Mouse (Mus musculus) brain, embryonic 14.5 days (tissue): ENCODE results near the gene Ocln. TPM values are rescaled to one million over a fixed set of nuclear protein-coding genes. Genes with fewer than 3 reads are reported as not detected.

ENCODE experiments used
- DNase-seq: peaks from one replicate; pipeline ENCODE4 v3.0.0-alpha.2; 2011; ENCODE audit warnings: low read depth
- CTCF ChIP-seq: fragments of 200-500 bp; IDR thresholded peaks from 2 replicates; pipeline ENCODE4 v1.5.1; 2012; ENCODE audit warnings: inconsistent platforms, mild to moderate bottlenecking, moderate library complexity, borderline replicate concordance; ENCODE audit not compliant: insufficient read depth, insufficient read length; ENCODE audit errors: extremely low read depth
- POLR2A ChIP-seq: fragments of 200-500 bp; IDR thresholded peaks from 2 replicates; pipeline ENCODE4 v1.6.1; 2012; ENCODE audit warnings: mild to moderate bottlenecking, inconsistent platforms, borderline replicate concordance; ENCODE audit not compliant: poor library complexity, insufficient read depth, insufficient read length, severe bottlenecking; ENCODE audit errors: extremely low read depth
- polyA plus RNA-seq: library from polyadenylated mRNA; depleted of rRNA; stranded (reverse); fragments of >200 nt; gene quantifications from 2 replicates; pipeline ENCODE4 v1.2.3, GENCODE M21; 2012

Gene Ocln
- polyA plus RNA-seq, 1 experiment = 4.1 TPM

DNA sequence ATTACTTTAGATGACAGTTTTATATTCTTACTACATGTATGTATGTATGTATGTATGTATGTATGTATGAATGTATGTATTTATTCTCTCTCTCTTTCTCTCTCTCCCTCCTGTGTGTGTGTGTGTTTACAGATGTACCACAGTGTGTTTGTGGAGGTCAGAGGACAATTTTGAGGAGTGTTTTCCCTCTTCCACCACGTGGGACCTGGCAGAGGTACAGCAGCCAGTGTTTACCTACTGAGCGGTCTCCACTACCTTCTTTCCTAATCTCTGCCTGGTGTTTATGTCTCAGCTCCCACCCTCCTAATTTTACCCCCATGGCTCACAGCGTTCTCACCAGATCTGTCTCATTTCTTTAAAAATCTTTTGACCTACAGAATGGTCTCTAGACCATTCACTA lies 26.7 kb upstream of the Ocln start:
- no peak for DNase-seq
- TF ChIP-seq CTCF = no peak

GRCm38 (mm10) chr13:100575950-100576349 lies 23.4 kb upstream of the Ocln start:
- TF ChIP-seq CTCF (no peak), POLR2A (no peak)
- no peak for DNase-seq

- TF ChIP-seq POLR2A = no peak
- TF ChIP-seq CTCF = no peak
- no peak for DNase-seq
Measured at GRCm38 (mm10) chr13:100570713-100571112, 18.2 kb upstream of the Ocln start.

- no peak for TF ChIP-seq CTCF
- TF ChIP-seq POLR2A = no peak
- no peak for DNase-seq
Measured at GRCm38 (mm10) chr13:100568359-100568758, 15.8 kb upstream of the Ocln start.

GRCm38 (mm10) chr13:100559449-100559848 lies 6.9 kb upstream of the Ocln start:
- TF ChIP-seq POLR2A (no peak), CTCF (no peak)
- DNase-seq = no peak

GRCm38 (mm10) chr13:100557011-100557410 lies 4.5 kb upstream of the Ocln start:
- DNase-seq = no peak
- TF ChIP-seq POLR2A = no peak
- TF ChIP-seq CTCF = no peak

DNA sequence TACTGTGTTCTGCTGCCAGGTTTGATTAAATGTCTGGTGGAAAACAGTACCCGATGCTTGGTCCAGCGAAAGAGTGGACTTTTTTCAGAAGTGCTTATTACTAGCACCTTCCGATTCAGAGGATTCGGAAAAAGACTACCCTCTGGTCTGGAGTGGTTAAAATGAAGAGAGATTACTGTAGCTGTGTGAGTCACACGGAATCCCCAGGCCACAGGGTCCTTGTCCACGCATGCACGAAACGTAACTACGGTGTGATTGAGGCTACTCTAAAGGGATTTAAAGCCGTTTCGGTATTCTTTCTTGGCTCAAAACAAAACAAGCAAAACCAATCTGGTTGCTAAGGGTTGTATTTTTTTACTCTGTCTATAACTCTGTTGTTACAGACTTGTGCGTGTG lies 522 bp upstream of the Ocln start:
- TF ChIP-seq CTCF = no peak
- TF ChIP-seq POLR2A = no peak
- DNase-seq = peak; percentile 8

DNA sequence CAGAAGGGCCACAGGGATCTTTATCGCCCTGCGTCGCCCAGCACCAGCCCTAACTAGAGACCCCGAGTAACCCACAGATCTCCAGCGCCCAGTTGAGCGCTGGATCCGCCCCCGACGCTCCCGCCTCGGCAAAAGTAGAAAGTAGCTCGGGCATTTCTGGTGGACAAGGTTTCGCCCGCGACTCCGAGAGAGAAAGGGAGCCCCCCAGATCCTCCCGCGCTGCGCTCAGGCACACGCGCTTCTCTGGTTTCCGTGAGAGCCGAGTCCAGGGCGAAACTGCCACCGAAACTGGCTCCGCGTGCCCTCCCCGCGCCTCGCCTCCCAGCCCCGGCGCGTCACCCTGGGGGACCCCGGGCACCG lies 529 bp downstream of the Ocln start:
- DNase-seq = peak; percentile 25

DNA sequence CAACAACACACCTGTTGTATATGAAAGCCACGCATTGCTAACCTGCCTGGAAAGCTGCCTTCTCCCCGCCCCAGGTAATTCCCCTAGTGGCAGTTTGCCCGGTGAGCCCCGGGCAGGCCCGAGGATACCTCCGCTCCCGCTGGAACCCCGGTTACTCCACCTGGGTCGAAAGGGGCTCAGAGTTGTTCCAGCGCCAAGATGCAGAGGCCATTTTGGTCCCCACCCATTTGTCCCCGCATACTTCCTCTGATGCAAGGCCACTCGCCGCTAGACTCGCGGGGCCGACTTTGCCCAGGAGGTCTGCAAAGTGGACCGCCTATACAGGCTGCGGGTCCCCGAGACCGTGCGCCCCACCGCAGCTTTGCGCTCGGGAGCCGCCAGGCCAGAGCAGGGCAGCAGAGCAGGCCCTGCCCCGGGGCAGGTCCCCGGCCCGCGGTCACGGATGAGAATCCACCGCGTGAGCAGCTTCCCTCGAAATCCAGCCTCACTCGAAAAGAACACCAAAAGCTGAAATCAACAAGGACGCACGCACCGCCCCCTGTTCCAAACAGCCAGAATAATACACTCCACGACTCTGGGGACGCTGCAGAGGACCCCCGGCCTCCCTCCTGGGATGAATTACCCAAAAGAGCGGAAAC lies 1.0 kb downstream of the Ocln start:
- peak; percentile 4 for DNase-seq
- TF ChIP-seq CTCF (no peak), POLR2A (no peak)

More for the DNA sequence above, 529 bp downstream of the Ocln start:
- TF ChIP-seq POLR2A (no peak), CTCF (no peak)

DNA sequence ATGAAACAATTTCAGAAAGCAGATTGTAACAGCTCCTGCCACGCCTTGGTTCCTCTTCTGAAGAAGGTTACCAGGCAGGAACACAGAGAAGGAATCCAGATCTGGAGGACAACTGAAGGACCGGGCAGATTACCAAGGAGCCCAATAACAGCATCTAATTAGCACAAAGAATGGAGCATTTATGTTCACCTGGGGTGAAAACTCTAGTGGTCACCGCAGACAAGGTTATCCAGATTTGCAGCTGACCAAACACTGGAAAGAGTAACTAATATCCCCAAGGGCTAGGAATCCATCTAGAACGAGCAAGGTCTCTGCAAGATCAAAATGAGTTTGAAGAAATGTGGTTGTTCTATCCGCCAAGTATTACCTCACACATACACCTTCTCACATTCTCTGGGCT lies 5.2 kb downstream of the Ocln start:
- DNase-seq = no peak
- TF ChIP-seq CTCF (no peak), POLR2A (no peak)

DNA sequence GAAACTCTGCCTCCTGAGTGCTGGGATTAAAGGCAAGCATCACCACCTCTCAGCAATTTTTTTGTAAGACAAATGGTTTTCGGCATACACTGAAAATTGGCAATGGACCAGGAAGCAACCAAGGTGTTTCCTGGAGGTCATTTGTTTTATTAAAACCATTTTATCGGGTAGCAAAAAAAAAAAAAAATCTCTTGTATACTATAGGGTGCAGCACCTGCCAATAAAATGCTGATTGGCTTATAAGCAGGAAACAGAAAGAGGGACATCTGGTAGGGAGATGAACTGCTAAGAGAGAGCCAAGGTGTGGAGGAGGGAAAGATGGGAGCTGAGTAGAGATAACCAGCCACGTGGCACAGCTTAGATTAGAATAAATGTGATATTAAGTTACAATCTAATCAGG lies 7.0 kb downstream of the Ocln start:
- TF ChIP-seq POLR2A = no peak
- no peak for TF ChIP-seq CTCF
- DNase-seq = peak; percentile 55

GRCm38 (mm10) chr13:100544220-100544662 lies 8.3 kb downstream of the Ocln start:
- TF ChIP-seq POLR2A (no peak), CTCF (no peak)
- no peak for DNase-seq
